Mouse (Mus musculus) midbrain, postnatal 0 days (tissue): ENCODE measurements around the gene Kirrel3. TPM values are rescaled to one million over a fixed set of nuclear protein-coding genes. Genes with fewer than 3 reads are reported as not detected.

Experiments used
- ATAC-seq: fragments of 200-750 bp; cut with Nextera tagmentation; 2 replicates; pipeline ENCODE4 v1.8.0; 2017; ENCODE audit warnings: moderate number of reproducible peaks, mild to moderate bottlenecking, moderate TSS enrichment, moderate library complexity; ENCODE audit not compliant: low FRiP score
- DNase-seq: peaks from one replicate; pipeline ENCODE4 v3.0.0-alpha.2; 2015; ENCODE audit warnings: low spot score
- H3K27ac ChIP-seq: fragments of 300-500 bp; sonication (generic); 2 replicates; pipeline ENCODE4 v1.5.1; 2014; ENCODE audit warnings: low read depth, mild to moderate bottlenecking, low read length, mixed read lengths
- H3K27me3 ChIP-seq: fragments of 300-500 bp; sonication (generic); 2 replicates; pipeline ENCODE4 v1.6.1; 2014; ENCODE audit warnings: low read length, control low read depth, mixed read lengths; ENCODE audit not compliant: insufficient read depth
- H3K36me3 ChIP-seq: fragments of 300-500 bp; sonication (generic); 2 replicates; pipeline ENCODE4 v1.6.1; 2014; ENCODE audit warnings: low read length, control low read depth, mixed read lengths; ENCODE audit not compliant: insufficient read depth
- H3K4me1 ChIP-seq: fragments of 300-500 bp; sonication (generic); 2 replicates; pipeline ENCODE4 v1.6.1; 2014; ENCODE audit warnings: mild to moderate bottlenecking, control low read depth, antibody characterized with exemption, low read length, mixed read lengths; ENCODE audit not compliant: insufficient read depth
- H3K4me2 ChIP-seq: fragments of 300-500 bp; sonication (generic); 2 replicates; pipeline ENCODE4 v1.6.1; 2014; ENCODE audit warnings: low read depth, mild to moderate bottlenecking, low read length, mixed read lengths; ENCODE audit not compliant: poor library complexity, severe bottlenecking
- H3K4me3 ChIP-seq: fragments of 300-500 bp; sonication (generic); 2 replicates; pipeline ENCODE4 v1.5.1; 2014; ENCODE audit warnings: low read depth, mild to moderate bottlenecking, low read length, moderate library complexity
- H3K9ac ChIP-seq: fragments of 300-500 bp; sonication (generic); replicated peaks from 2 replicates; pipeline ENCODE4 v1.6.1; 2014; ENCODE audit warnings: mild to moderate bottlenecking, low read length, moderate library complexity, mixed read lengths; ENCODE audit not compliant: poor library complexity, severe bottlenecking
- H3K9me3 ChIP-seq: fragments of 300-500 bp; sonication (generic); 2 replicates; pipeline ENCODE4 v1.6.1; 2016; ENCODE audit warnings: low read length, control low read depth
- CTCF ChIP-seq: IDR thresholded peaks from 2 replicates; pipeline ENCODE4 v1.5.1; 2016; ENCODE audit warnings: antibody characterized with exemption, mild to moderate bottlenecking
- WGBS: fragments of 180-500 bp; shearing (Covaris S2); extraction: QIAGEN DNeasy Blood & Tissue Kit; methylation state at CpG from one replicate; pipeline ENCODE4 v1.1.7; 2014; 5-methylcytosine and 5-hydroxymethylcytosine counted together
- polyA plus RNA-seq: library from polyadenylated mRNA; unstranded; fragments of >200 nt; fragmentation: Nextera tagmentation; extraction: Ambion mirVana; gene quantifications from 2 replicates; pipeline ENCODE4 v1.2.1, GENCODE M21; 2015
- total RNA-seq: library from RNA; depleted of rRNA; stranded (reverse); fragments of >200 nt; gene quantifications from 2 replicates; pipeline ENCODE4 v1.2.3, GENCODE M21; 2014

Kirrel3 gene
- total and polyA plus RNA-seq, 2 experiments from 2014 or later, result 47.2 to 56.3 TPM

- ATAC-seq (no peak), DNase-seq (no peak)
Measured at GRCm38 (mm10) chr9:34489760-34490159, 4.1 kb downstream of the Kirrel3 start.

GRCm38 (mm10) chr9:34492121-34492520 is 6.4 kb downstream of the Kirrel3 start:
- peak overlapping the region; percentile 83 for H3K4me3 ChIP-seq
- DNase-seq (peak; percentile 33), ATAC-seq (no peak)
- H3K36me3 ChIP-seq, result no peaks in the 10 kb centered on the region
- no peaks in the 10 kb centered on the region for H3K9me3 ChIP-seq
- no peaks in the 10 kb centered on the region for H3K27me3 ChIP-seq
- no peak overlapping the region for H3K9ac ChIP-seq
- TF ChIP-seq CTCF, result no peak
- peak overlapping the region; percentile 68 for H3K4me2 ChIP-seq
- WGBS, result 42% methylated on average over 3 of the region's 3 CpGs
- H3K4me1 ChIP-seq, result peaks cover 22% of the 10 kb centered on the region
- H3K27ac ChIP-seq, result no peak overlapping the region

More at GRCm38 (mm10) chr9:34489760-34490159, 4.1 kb downstream of the Kirrel3 start:
- no peak overlapping the region for H3K27ac ChIP-seq
- H3K9me3 ChIP-seq, result no peaks in the 10 kb centered on the region
- peak overlapping the region; percentile 67 for H3K9ac ChIP-seq
- WGBS, result 16% methylated on average over 5 of the region's 5 CpGs
- TF ChIP-seq CTCF, result no peak
- no peaks in the 10 kb centered on the region for H3K27me3 ChIP-seq
- H3K4me2 ChIP-seq, result peak overlapping the region; percentile 68
- peak overlapping the region; percentile 83 for H3K4me3 ChIP-seq
- peaks cover 18% of the 10 kb centered on the region for H3K4me1 ChIP-seq
- H3K36me3 ChIP-seq, result no peaks in the 10 kb centered on the region

DNA sequence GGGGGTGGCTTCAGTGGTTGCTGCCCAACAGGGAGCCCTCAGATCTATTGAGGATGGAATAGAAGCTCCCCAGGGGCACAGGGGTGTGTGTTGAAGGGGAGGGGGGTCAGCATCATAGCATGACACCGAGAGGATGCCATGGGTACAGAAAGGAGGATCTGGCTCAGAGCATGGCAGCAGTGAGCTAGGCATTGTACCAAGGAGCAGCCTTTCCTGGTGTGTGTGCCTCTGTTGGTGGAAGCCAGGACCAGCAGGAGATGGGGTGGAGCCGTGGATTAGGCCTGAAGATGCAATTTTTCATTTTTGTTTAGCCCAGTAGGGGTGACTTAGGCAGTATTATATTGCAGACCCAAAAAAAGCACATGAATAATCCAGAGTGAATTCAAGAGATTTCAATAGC is 7.9 kb downstream of the Kirrel3 start:
- no peaks in the 10 kb centered on the region for H3K36me3 ChIP-seq
- 25% methylated on average over 2 of the region's 2 CpGs for WGBS
- ATAC-seq, result no peak
- H3K4me1 ChIP-seq, result peaks cover 20% of the 10 kb centered on the region
- no peak overlapping the region for H3K4me3 ChIP-seq
- TF ChIP-seq CTCF, result peak; percentile 33
- H3K4me2 ChIP-seq, result peak overlapping the region; percentile 68
- no peak overlapping the region for H3K9ac ChIP-seq
- H3K9me3 ChIP-seq, result no peaks in the 10 kb centered on the region
- H3K27ac ChIP-seq, result no peak overlapping the region
- no peaks in the 10 kb centered on the region for H3K27me3 ChIP-seq
- DNase-seq, result peak; percentile 39

DNA sequence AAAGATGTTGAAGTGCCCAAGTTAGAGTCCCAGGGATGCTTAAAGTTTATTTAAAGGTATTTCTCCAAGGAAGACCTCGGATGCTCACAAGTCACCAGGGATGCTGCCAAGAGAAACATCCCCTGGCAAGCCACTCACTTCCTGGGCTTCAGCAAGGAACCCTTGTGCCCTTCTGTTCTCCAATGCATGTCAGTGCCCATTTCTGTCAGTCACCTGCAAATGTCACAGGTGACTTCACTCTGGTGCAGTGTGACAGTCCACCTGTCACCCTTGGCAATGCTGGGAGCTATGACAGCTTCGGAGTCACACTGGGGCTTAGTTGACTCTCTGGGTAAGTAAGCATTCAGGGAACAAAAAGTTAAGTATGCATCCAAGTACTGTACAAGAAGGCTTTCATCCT is 12.4 kb downstream of the Kirrel3 start:
- Histone ChIP-seq H3K9me3 (no peaks in the 10 kb centered on the region), H3K36me3 (no peaks in the 10 kb centered on the region), H3K27me3 (no peaks in the 10 kb centered on the region), H3K4me2 (no peak overlapping the region), H3K4me1 (peaks cover 9% of the 10 kb centered on the region; the same call in 1 of the 2 replicates), H3K9ac (no peak overlapping the region), H3K27ac (no peak overlapping the region), H3K4me3 (no peak overlapping the region)
- ATAC-seq, result 0 out of 2 replicates have a peak, but pooled peaks have one; percentile 23
- 81% methylated on average over 2 of the region's 2 CpGs for WGBS
- DNase-seq, result no peak
- no peak for TF ChIP-seq CTCF

DNA sequence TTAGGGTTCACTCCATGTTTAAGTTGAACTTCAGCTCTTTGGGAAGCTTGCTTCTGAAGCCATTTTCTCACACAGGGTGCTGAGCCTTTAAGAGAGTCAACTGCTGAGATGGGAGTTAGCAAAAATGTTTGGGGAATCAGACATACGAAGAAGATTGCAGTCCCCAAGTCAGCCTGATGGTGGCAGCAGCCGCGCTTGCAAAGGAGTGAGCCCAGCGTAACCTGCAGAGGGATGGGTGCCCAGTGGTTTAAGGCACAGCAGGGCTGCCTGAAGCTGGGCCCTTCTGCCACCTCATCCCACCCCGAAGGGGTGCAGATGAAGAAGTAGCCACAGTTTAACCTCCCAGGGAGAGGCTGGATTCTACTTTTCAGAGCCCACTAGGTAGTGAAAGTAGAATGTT is 13.0 kb downstream of the Kirrel3 start:
- no peaks in the 10 kb centered on the region for H3K36me3 ChIP-seq
- peak; percentile 74 for ATAC-seq

DNA sequence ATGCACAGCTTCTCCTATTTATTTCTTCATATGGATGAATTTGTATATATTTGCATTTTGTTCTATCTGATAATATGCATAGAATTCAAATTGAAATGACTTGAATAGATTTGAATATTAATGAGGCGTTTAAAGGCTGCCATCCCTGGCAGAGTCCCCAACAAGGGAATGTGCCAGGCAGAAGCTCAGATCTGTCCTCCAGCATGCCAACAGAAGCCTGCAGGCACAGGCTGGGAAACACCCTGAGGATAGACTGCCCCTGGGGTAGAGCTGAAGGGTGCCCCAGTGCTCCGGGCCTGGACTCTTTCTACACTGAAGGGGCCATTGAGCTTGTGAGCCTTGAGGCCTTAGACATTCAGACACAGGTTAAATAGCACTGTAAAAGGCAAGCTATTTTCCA is 21.5 kb downstream of the Kirrel3 start:
- Histone ChIP-seq H3K4me1 (peaks cover 3% of the 10 kb centered on the region; the same call in 1 of the 2 replicates), H3K4me2 (no peak overlapping the region), H3K27me3 (no peaks in the 10 kb centered on the region), H3K9me3 (no peaks in the 10 kb centered on the region), H3K36me3 (no peaks in the 10 kb centered on the region), H3K4me3 (no peak overlapping the region), H3K27ac (no peak overlapping the region), H3K9ac (no peak overlapping the region)
- TF ChIP-seq CTCF, result no peak
- 49% methylated on average over 2 of the region's 2 CpGs for WGBS
- ATAC-seq (no peak; the same call in 1 of the 2 replicates), DNase-seq (peak; percentile 53)

More for the DNA sequence above, 13.0 kb downstream of the Kirrel3 start:
- Histone ChIP-seq H3K9me3 (no peaks in the 10 kb centered on the region), H3K27me3 (no peaks in the 10 kb centered on the region), H3K9ac (no peak overlapping the region), H3K4me3 (no peak overlapping the region), H3K27ac (no peak overlapping the region), H3K4me2 (no peak overlapping the region), H3K4me1 (peaks cover 4% of the 10 kb centered on the region; the same call in 1 of the 2 replicates)
- peak; percentile 97 for TF ChIP-seq CTCF
- 4% methylated on average over 5 of the region's 5 CpGs for WGBS
- DNase-seq, result peak; percentile 87
